Mouse (Mus musculus): Measurements from ENCODE around the gene Pnrc2.

GRCm38 (mm10) chr4:135833301-135834123 is 40.1 kb downstream of the Pnrc2 start:
- TF ChIP-seq EP300 (IDR thresholded peaks at IDR 0.05; ENCODE audit: low read depth) (no peak), CTCF (IDR thresholded peaks at IDR 0.05; ENCODE audit: low read depth) (no peak)
